27 mouse cellular contexts compared by ENCODE assay signal in the genomic region with DNA sequence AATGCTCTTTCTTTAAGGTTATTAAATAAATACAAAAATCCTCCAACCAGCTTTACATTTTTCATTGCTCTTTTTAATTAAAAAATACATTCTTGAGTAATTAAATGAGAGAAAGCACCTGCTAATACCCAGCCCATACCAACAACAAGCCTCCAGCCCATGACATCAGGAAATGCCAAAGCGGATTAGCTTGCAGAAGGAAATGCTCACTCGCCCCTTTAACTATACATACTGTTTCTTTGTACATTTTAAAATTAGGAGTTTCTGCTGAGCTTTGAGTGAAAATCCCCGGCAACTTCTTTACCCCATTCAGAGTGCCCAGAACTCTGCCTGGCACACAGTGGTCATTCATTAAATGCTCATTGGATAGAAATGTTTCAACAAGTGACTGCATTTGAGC. TPM values are rescaled to one million over a fixed set of nuclear protein-coding genes. Genes with fewer than 3 reads are reported as not detected.
DNase-seq lines count a peak whose midpoint lies in the region; ATAC-seq lines count a peak whose summit lies in the region.
"Had no signal": no experiment of that assay in that cellular context is flagged by ENCODE, and none has a peak within 500 bp of the region (broad histone marks: within the 10 kb centered on the region; RNA-seq: fewer than 3 reads in every experiment).

No protein-coding gene starts in this region.

- H3K9ac ChIP-seq in forebrain, embryonic 14.5 days (ENCODE audit: low read length) = no peak overlapping the region
- no peak overlapping the region for H3K9ac ChIP-seq in forebrain, embryonic 12.5 days
- no peak overlapping the region for H3K9ac ChIP-seq in heart, embryonic 14.5 days (ENCODE audit: low read length)
- no peak overlapping the region for H3K9ac ChIP-seq in kidney, embryonic 16.5 days (replicated peaks; ENCODE audit: low read length)
- H3K9ac ChIP-seq: embryonic facial prominence, embryonic 13.5 days; forebrain, embryonic 15.5 days; hindbrain, embryonic 13.5 days; neural tube, embryonic 15.5 days had no signal

- H3K4me2 ChIP-seq in forebrain, embryonic 14.5 days (ENCODE audit: low read length) = no peak overlapping the region
- no peak overlapping the region for H3K4me2 ChIP-seq in forebrain, embryonic 12.5 days
- H3K4me2 ChIP-seq in heart, embryonic 14.5 days (ENCODE audit: low read length) = peak overlapping the region; percentile 34
- H3K4me2 ChIP-seq in kidney, embryonic 16.5 days (replicated peaks; ENCODE audit: low read depth, low read length) = no peak overlapping the region
- H3K4me2 ChIP-seq: embryonic facial prominence, embryonic 13.5 days; forebrain, embryonic 15.5 days; neural tube, embryonic 15.5 days had no signal

- peak; percentile 70 for ATAC-seq in forebrain, embryonic 14.5 days
- ATAC-seq in forebrain, embryonic 12.5 days (ENCODE audit: low FRiP score) = no peak
- no peak for ATAC-seq in heart, embryonic 14.5 days (ENCODE audit: insufficient number of reproducible peaks, insufficient read depth, low FRiP score, low read depth)
- no peak for ATAC-seq in kidney, embryonic 16.5 days (ENCODE audit: low FRiP score, low TSS enrichment)
- ATAC-seq: midbrain, embryonic 16.5 days had no signal

- DNase-seq in forebrain, embryonic 14.5 days (ENCODE audit: low spot score) = peak; percentile 49
- DNase-seq in heart, adult 18-20 months = no peak
- no peak for DNase-seq in kidney, postnatal 36 days
- peak; percentile 59 for DNase-seq in retina, postnatal 1 day
- DNase-seq in left cerebral cortex, postnatal 36 days (ENCODE audit: low spot score in 2 of 2) = no peak
- DNase-seq: adrenal gland, postnatal 10 days; cerebellum, adult 8-10 months; cerebellum, postnatal 36 days; embryo, embryonic 11 days; gastrocnemius, postnatal 25 days; kidney, adult 18-20 months; liver; lung, postnatal 4 days had no signal

- H3K27me3 ChIP-seq in forebrain, embryonic 14.5 days (replicated peaks; ENCODE audit: control insufficient read depth, insufficient read depth, low read length) = no peaks in the 10 kb centered on the region
- no peaks in the 10 kb centered on the region for H3K27me3 ChIP-seq in forebrain, embryonic 12.5 days
- no peaks in the 10 kb centered on the region for H3K27me3 ChIP-seq in heart, embryonic 14.5 days (ENCODE audit: control insufficient read depth, insufficient read depth, low read length)
- no peaks in the 10 kb centered on the region for H3K27me3 ChIP-seq in kidney, embryonic 16.5 days (ENCODE audit: insufficient read depth, low read length)
- H3K27me3 ChIP-seq: embryonic facial prominence, embryonic 13.5 days; forebrain, embryonic 15.5 days; hindbrain, embryonic 13.5 days; neural tube, embryonic 15.5 days had no signal

- no peaks in the 10 kb centered on the region for H3K36me3 ChIP-seq in forebrain, embryonic 14.5 days (ENCODE audit: control insufficient read depth, insufficient read depth, low read length)
- H3K36me3 ChIP-seq in forebrain, embryonic 12.5 days (replicated peaks) = no peaks in the 10 kb centered on the region
- H3K36me3 ChIP-seq in heart, embryonic 14.5 days (ENCODE audit: control insufficient read depth, insufficient read depth, low read length) = no peaks in the 10 kb centered on the region
- H3K36me3 ChIP-seq in kidney, embryonic 16.5 days (ENCODE audit: insufficient read depth, low read length) = no peaks in the 10 kb centered on the region
- H3K36me3 ChIP-seq: embryonic facial prominence, embryonic 13.5 days; forebrain, embryonic 15.5 days; hindbrain, embryonic 13.5 days; limb, embryonic 10.5 days; neural tube, embryonic 15.5 days had no signal

- H3K4me1 ChIP-seq in forebrain, embryonic 14.5 days (ENCODE audit: control insufficient read depth, insufficient read depth, low read length) = no peaks in the 10 kb centered on the region
- peaks cover 8% of the 10 kb centered on the region; the same call in 1 of the 2 replicates for H3K4me1 ChIP-seq in forebrain, embryonic 12.5 days
- H3K4me1 ChIP-seq in heart, embryonic 14.5 days (ENCODE audit: control insufficient read depth in 2 of 2, insufficient read depth in 2 of 2, low read length in 2 of 2) = peaks cover 0 to 4% of the 10 kb centered on the region in 2 experiments; a peak in 3 of 4 replicates
- peaks cover 25% of the 10 kb centered on the region for H3K4me1 ChIP-seq in kidney, embryonic 16.5 days (ENCODE audit: insufficient read depth, low read length)
- H3K4me1 ChIP-seq: embryonic facial prominence, embryonic 13.5 days; forebrain, embryonic 15.5 days had no signal

- no peak overlapping the region for H3K27ac ChIP-seq in forebrain, embryonic 14.5 days (ENCODE audit: low read depth, low read length)
- H3K27ac ChIP-seq in forebrain, embryonic 12.5 days = no peak overlapping the region
- H3K27ac ChIP-seq in heart, embryonic 14.5 days (replicated peaks in 1 of 2; ENCODE audit: control insufficient read depth in 1 of 2, insufficient read depth in 1 of 2, low read depth in 2 of 2, low read length in 2 of 2) = peak overlapping the region; percentile 56 to 59; a peak in 2 of 4 replicates
- 0 out of 2 replicates have a peak overlapping the region, but pooled peaks have one; percentile 11 for H3K27ac ChIP-seq in kidney, embryonic 16.5 days (ENCODE audit: low read length)
- H3K27ac ChIP-seq: embryonic facial prominence, embryonic 13.5 days; forebrain, embryonic 15.5 days; hindbrain, embryonic 13.5 days; kidney, postnatal 0 days; left cerebral cortex, adult 2 months; limb, embryonic 10.5 days; neural tube, embryonic 15.5 days had no signal

- H3K9me3 ChIP-seq in forebrain, embryonic 14.5 days (replicated peaks; ENCODE audit: control insufficient read depth, low read length) = no peaks in the 10 kb centered on the region
- no peaks in the 10 kb centered on the region for H3K9me3 ChIP-seq in forebrain, embryonic 12.5 days
- H3K9me3 ChIP-seq in heart, embryonic 14.5 days (ENCODE audit: control insufficient read depth, low read length) = no peaks in the 10 kb centered on the region
- H3K9me3 ChIP-seq in kidney, embryonic 16.5 days (ENCODE audit: low read length) = no peaks in the 10 kb centered on the region
- H3K9me3 ChIP-seq: embryonic facial prominence, embryonic 13.5 days; forebrain, embryonic 15.5 days; hindbrain, embryonic 13.5 days; limb, embryonic 10.5 days; neural tube, embryonic 15.5 days had no signal

- no peak overlapping the region for H3K4me3 ChIP-seq in forebrain, embryonic 14.5 days (ENCODE audit: low read depth, low read length)
- H3K4me3 ChIP-seq in forebrain, embryonic 12.5 days (replicated peaks) = no peak overlapping the region
- no peak overlapping the region for H3K4me3 ChIP-seq in heart, embryonic 14.5 days (ENCODE audit: control insufficient read depth in 1 of 2, insufficient read depth in 1 of 2, low read depth in 1 of 2, low read length in 2 of 2)
- H3K4me3 ChIP-seq in kidney, embryonic 16.5 days (ENCODE audit: low read length) = no peak overlapping the region
- H3K4me3 ChIP-seq: embryonic facial prominence, embryonic 13.5 days; erythroblast, embryonic 14.5 days; forebrain, embryonic 15.5 days; hindbrain, embryonic 13.5 days; left cerebral cortex, adult 2 months; limb, embryonic 10.5 days; myocyte; neural tube, embryonic 15.5 days had no signal

- intact Hi-C loops in left cerebral cortex, postnatal 36 days (cut with DNase I) = no loop called here

- 19% methylated on average over 3 of the region's 3 CpGs for WGBS in forebrain, embryonic 14.5 days
- 37% methylated on average over 3 of the region's 3 CpGs for WGBS in forebrain, embryonic 12.5 days
- 46% methylated on average over 3 of the region's 3 CpGs for WGBS in heart, embryonic 14.5 days
- 59% methylated on average over 3 of the region's 3 CpGs for WGBS in kidney, embryonic 16.5 days

RNA-seq across cellular contexts. Expression of gene Ednrb, which starts 10.1 kb away (rescaled TPM):
- polyA plus RNA-seq in forebrain, embryonic 14.5 days (2014; fragmentation: Nextera tagmentation; extraction: Ambion mirVana) = 74.0 and 77.3 TPM in 2 replicates
- 67.9 and 76.1 TPM in 2 replicates for polyA plus RNA-seq in forebrain, embryonic 12.5 days (2016; fragmentation: Nextera tagmentation; extraction: Ambion mirVana)
- 107 and 114 TPM in 2 replicates for polyA plus RNA-seq in heart, embryonic 14.5 days (2014; fragmentation: Nextera tagmentation; extraction: Ambion mirVana)
- total RNA-seq in heart, adult 18-20 months (2021) = 10 to 100 TPM; 14.2 to 17.4 TPM
- polyA plus RNA-seq in kidney, embryonic 16.5 days (2015; fragmentation: Nextera tagmentation; extraction: Ambion mirVana) = 52.7 and 57.7 TPM in 2 replicates
- total RNA-seq in left cerebral cortex, postnatal 36 days (2021) = 10 to 100 TPM; 34.2 to 35.2 TPM
- total RNA-seq: megakaryocyte-erythroid progenitor cell, adult 5-6 weeks had no signal
- polyA plus RNA-seq: myocyte had no signal

Comparison
In these comparisons a context has a peak if more than half of its experiments do, and no peak if none do; other contexts are left out.
1. DNase-seq: peak in forebrain, embryonic 14.5 days (single experiment) and retina, postnatal 1 day (single experiment); none in heart, adult 18-20 months (0 of 2), kidney, postnatal 36 days (0 of 2) and left cerebral cortex, postnatal 36 days (0 of 2).
2. H3K27ac ChIP-seq: peak in heart, embryonic 14.5 days (2 of 2) and kidney, embryonic 16.5 days (single experiment); none in forebrain, embryonic 14.5 days (single experiment) and forebrain, embryonic 12.5 days (single experiment).